Mouse (Mus musculus) kidney, adult 9 months (tissue): ENCODE results near the gene Pgam1.
A peak's percentile ranks its signal among the peaks of the same experiment; 100 is the strongest.
"Not testable (repeated sequence)": the region's sequence is repeated elsewhere in the genome, so short reads cannot be mapped to it uniquely, and the experiment has no call there.

ENCODE experiments used
- DNase-seq: peaks from one replicate; pipeline ENCODE4 v3.0.0; 2022

Gene Pgam1

GRCm38 (mm10) chr19:41911178-41912073, at the start of gene Pgam1:
Gene Pgam1 (plus strand): TSS chr19:41911923.
- DNase-seq = peak; percentile 95

DNA sequence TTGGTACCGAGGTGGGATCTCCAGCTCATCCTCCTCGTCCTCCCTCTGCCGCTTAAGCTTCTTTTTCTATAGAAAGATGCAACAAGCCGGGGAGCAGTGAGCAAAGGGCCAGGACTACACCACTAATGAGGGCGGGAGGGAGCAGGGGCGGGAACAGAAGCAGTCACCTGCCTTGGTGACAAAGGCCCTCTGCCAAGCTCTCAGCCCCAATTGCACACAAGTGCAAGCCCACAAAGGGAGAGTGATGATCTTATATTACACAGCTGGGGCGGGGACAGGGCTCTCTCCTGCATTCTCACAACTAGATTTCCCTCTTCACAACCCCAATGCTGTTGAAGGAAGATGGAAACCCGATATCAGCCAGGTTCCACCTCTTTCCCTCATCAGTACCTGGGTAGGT, 45.0 kb upstream of the Pgam1 start:
- DNase-seq = no peak

GRCm38 (mm10) chr19:41869296-41869695, 42.4 kb upstream of the Pgam1 start:
- no peak for DNase-seq

DNA sequence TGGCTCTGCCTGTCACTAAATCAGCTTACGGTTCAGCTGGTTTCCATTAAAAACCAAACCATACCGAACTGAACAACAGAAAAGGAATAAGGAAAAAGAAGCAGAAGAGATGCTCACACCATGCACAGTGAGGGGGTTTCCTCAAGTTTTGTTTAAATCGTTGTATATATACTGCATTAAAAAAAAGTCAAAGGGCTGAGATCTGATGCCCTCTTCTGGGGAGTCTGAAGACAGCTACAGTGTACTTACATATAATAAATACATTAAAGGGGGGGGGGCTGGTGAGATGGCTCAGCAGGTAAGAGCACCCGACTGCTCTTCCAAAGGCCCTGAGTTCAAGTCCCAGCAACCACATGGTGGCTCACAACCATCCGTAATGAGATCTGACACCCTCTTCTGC, 41.8 kb upstream of the Pgam1 start:
- DNase-seq = not testable (repeated sequence)

DNA sequence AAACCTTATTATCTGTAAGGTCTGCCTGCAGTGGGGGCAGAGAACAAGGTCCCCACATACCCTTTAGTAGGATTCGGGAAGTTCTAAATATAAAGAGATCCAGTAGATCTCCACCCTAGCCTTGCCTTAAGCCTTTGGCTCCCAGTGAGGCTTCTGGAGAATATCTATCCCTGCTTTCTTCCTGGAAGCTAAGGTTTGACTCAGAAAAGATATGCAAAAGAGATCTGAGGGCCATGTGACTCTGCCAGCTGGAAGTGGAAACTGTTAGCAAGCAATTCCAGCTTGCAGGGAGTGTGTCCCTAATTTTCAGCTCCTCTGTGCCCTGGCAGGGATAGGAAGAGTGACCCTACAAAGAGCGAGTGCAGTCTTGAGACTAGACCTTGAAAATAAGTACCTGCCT, 39.4 kb upstream of the Pgam1 start:
- DNase-seq = no peak

- DNase-seq = no peak
These were observed 37.4 kb upstream of the Pgam1 start for GRCm38 (mm10) chr19:41874356-41874755.

DNA sequence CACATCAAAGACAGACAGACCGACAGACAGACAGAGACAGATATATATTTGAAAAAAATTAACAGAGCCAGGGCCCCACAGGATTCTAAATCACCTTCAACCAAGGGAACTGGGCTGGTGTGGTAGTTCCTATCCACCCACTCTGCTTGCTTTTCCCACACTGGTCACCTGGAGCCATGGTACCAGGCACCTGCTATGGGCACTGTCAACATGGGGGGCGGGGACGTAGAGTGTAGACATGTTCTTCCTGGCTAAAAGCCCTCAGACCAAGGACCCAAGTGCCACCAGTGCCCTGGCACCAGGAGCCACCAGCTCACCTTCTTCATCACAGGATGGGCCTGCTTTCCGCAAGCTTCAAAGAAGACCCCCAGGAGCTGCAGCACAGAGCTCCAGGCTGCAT, 29.9 kb upstream of the Pgam1 start:
- DNase-seq = no peak

DNA sequence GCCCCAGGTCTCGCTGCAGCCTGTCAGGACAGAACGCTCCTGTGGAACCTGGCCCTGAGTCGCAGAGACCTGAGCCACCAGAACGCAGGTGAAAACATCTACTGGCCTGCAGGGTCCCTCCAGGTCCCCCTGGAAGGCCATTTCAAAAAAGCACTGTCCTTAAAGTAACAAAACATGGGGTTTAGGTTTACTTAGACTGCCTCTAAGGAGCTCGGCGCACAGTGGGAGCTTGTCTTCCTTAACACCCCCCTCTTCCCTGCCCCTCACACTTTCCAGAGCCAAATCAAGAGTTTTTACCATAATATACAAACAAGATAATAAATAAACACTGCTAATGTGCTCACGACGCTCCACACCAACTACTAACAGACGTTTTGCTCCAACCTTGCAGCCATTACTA, 27.8 kb upstream of the Pgam1 start:
- DNase-seq = no peak

DNA sequence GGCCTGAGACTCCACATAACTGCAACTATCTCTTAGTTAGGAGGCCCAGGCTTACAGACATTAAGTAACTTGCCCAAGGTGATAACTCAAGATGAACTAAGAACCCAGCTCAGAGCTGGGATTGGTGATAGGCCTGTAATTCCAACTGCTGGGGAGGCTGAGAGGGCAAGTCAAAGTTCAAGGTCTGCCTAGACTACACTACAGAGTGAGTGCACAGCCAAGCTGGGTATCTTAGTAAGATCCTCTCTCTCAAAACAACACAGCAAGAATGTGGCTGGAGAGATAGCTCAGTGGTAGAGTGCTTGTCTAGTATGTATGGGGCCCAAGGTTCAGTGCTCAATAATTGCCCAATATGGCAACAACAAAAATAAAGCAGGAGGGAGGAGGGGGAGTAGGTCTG, 23.5 kb upstream of the Pgam1 start:
- DNase-seq = peak; percentile 34

DNA sequence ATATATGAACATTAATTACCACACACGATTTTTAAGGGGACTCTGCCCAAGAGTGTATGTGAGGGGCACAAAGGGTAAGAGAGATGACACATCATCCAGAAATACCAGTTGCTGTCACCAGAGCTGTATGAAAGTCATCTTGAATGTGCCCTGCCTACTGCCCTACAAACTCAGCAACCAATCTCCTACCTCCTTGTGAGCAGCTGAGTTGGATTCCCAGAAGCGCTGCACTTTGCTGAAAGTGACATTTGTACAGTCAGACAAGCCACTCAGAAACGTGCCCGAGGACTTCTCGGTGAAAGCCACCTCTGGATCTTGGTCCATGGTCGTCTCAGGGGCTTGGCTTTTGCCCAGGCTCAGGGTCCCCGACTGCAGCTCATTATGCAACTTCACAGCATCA, 16.8 kb upstream of the Pgam1 start:
- DNase-seq = no peak

- peak; percentile 90 for DNase-seq
These were observed 16.0 kb upstream of the Pgam1 start, which contains the start of gene Rrp12 for GRCm38 (mm10) chr19:41895460-41896318. Gene Rrp12 (minus strand): TSS chr19:41896173.

DNA sequence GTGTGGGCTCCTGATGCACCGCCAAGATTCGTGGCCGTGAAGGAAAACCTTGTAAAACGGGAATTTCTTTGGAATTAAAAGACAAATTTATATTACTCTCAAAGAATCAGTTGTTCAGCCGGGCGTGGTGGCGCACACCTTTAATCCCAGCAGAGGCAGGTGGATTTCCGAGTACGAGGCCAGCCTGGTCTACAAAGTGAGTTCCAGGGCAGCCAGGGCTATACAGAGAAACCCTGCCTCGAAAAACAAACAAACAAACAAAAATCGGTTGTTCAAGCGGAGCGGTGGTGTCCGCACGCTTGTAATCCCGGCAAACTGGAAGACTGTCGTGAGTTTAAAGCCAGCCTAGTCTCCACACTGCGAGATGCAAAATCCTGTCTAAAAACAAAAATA, 15.4 kb upstream of the Pgam1 start:
- DNase-seq = no peak

DNA sequence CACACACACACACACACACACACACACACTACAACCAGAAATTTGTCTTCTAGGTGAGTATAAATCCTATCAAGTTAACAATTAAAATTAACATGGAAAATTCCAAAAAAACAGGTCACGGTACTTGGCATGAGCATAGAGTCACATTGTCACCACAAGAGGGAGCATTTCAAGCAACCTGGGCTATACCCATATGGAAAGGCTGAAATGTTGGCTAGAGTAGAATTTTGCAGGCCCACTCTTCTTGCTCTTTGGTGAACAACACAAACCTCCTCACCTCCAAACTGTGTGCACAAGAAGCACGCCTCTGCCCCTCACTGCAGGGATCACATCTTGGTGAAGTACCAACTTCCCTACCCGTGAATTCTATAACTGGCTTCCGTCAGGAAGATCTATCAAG, 12.9 kb upstream of the Pgam1 start:
- DNase-seq = peak; percentile 61

GRCm38 (mm10) chr19:41900495-41901090, 11.1 kb upstream of the Pgam1 start:
- no peak for DNase-seq

GRCm38 (mm10) chr19:41901696-41902095, 10.0 kb upstream of the Pgam1 start:
- no peak for DNase-seq

- no peak for DNase-seq
These were observed 8.7 kb upstream of the Pgam1 start for GRCm38 (mm10) chr19:41902848-41903593.

GRCm38 (mm10) chr19:41905246-41905645, 6.5 kb upstream of the Pgam1 start:
- DNase-seq = no peak

DNA sequence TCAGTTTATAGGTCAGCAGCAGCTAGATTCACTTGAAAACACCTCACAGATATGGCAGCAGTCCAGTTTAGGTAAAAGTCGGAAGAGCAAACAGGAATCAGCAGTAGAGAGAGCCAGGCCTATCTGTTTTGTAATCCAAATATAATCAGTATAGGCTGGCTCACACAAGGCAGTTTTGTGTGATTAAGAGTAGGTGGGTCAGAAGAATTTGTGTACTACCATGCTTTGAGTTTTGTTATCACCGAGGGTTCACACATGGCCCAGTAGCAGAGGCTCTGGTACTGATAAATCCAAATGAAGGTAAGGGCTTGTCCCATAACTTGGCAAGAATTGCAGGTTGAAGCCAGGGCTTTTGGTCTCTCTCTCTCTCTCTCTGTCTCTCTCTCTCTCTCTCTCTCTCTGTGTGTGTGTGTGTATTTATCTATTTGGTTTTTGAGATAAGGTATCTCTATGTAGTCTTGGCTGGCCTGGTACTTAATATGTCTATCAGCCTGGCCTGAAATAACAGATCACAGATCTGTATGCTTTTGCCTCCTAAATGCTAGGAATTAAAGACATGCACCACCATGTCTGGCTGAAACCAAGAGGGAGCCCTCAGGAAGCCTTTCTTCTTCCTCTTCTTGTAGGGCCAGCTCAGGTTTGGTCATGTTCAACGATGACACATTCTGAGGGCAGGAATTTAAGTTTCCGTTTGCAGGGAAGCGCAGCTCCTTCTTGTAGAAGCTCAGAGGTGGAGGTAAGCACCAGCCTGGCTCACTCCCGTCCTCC, 5.2 kb upstream of the Pgam1 start:
- DNase-seq = no peak

DNA sequence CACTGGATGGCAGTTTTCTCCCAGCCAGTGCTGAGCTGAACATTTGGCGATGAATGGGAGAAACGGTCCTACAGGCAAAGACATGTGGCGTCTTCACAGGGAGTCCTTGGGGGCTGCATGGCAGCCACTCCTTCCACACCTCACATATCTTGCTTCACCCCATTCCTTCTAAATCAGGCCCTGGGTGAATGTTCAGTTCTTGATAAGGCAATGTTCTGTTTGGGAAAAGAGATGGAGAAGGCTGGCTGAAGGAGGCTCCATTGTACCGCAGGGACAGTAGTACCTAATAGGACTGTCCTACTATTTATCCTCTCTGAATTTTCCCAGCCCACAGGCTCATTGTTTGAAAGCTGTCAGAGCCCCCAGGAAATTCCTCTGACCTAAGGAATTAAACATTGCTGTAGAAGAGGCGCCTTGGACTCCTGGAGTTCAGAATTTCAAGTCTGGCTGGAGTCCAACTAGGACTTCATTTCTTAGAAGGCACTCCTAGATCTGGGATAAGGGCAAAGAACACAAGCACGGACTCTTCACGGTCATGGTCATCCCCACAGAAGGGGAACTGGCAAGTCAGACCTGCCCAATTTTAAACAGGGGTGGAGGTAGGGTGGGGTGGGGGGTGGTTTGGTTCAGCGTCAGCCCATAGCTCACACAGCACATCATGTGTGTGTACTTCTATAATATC, 4.5 kb upstream of the Pgam1 start:
- peak; percentile 66 for DNase-seq

- DNase-seq = peak; percentile 33
These were observed 3.0 kb upstream of the Pgam1 start for GRCm38 (mm10) chr19:41908736-41909135.

DNA sequence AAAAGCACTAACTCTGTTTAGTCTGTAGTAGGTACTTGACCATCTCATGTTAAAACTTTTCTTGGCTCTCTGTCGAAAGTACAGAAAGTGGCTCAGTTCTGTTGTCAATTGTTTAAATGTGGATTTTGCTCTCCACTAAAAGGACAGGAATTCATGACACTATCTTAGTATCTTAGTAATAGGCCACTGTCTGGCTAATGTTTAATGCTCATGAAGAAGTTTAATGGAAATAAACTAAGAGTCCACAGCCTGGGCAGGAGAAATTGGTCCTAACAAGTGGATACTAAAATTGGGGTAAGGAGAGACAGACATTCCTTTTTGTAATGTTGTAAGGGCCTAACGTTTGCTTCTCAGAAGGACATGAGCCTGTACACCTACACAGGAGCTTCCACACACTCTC, 1.3 kb upstream of the Pgam1 start:
- DNase-seq = peak; percentile 60
